Mouse (Mus musculus) cerebellum, postnatal 25 days (tissue): ENCODE results near the gene Rabgef1.
A peak's percentile ranks its signal among the peaks of the same experiment; 100 is the strongest.

ENCODE experiments used
- DNase-seq, 2 experiments: peaks; one replicate each; pipeline ENCODE4 v3.0.0; 2021; ENCODE audit warnings: mixed read lengths in 2 of 2

Gene Rabgef1

GRCm38 (mm10) chr5:130173012-130173411, 1.4 kb downstream of the Rabgef1 start:
- DNase-seq, result no peak

- no peak for DNase-seq
Observed at GRCm38 (mm10) chr5:130177871-130178270, 6.3 kb downstream of the Rabgef1 start.

- DNase-seq, result no peak
Observed at GRCm38 (mm10) chr5:130180362-130180761, 8.8 kb downstream of the Rabgef1 start.

- DNase-seq, result no peak
Observed at GRCm38 (mm10) chr5:130181740-130182540, 10.3 kb downstream of the Rabgef1 start.

GRCm38 (mm10) chr5:130182541-130182821, 10.9 kb downstream of the Rabgef1 start:
- DNase-seq, result no peak

- DNase-seq, result no peak
Observed at GRCm38 (mm10) chr5:130184193-130184856, 12.7 kb downstream of the Rabgef1 start.

- DNase-seq, result no peak
Observed at GRCm38 (mm10) chr5:130185312-130185711, 13.7 kb downstream of the Rabgef1 start.

- peak; percentile 35 to 55 for DNase-seq
Observed at GRCm38 (mm10) chr5:130187383-130187782, 15.8 kb downstream of the Rabgef1 start.

GRCm38 (mm10) chr5:130190909-130191308, 19.3 kb downstream of the Rabgef1 start:
- no peak for DNase-seq

- no peak for DNase-seq
Observed at GRCm38 (mm10) chr5:130191865-130192264, 20.3 kb downstream of the Rabgef1 start.

- DNase-seq, result no peak
Observed at GRCm38 (mm10) chr5:130192356-130192944, 20.9 kb downstream of the Rabgef1 start.

- no peak for DNase-seq
Observed at GRCm38 (mm10) chr5:130193760-130194159, 22.2 kb downstream of the Rabgef1 start.

- DNase-seq, result no peak
Observed at GRCm38 (mm10) chr5:130196307-130196706, 24.7 kb downstream of the Rabgef1 start.

- no peak for DNase-seq
Observed at GRCm38 (mm10) chr5:130197454-130197853, 25.9 kb downstream of the Rabgef1 start.

- no peak for DNase-seq
Observed at GRCm38 (mm10) chr5:130197981-130198380, 26.4 kb downstream of the Rabgef1 start.

- no peak for DNase-seq
Observed at GRCm38 (mm10) chr5:130200233-130201029, 28.8 kb downstream of the Rabgef1 start.

GRCm38 (mm10) chr5:130203948-130204347, 32.4 kb downstream of the Rabgef1 start:
- DNase-seq, result no peak

GRCm38 (mm10) chr5:130204560-130204959, 33.0 kb downstream of the Rabgef1 start:
- no peak for DNase-seq

- no peak for DNase-seq
Observed at GRCm38 (mm10) chr5:130205441-130206023, 33.9 kb downstream of the Rabgef1 start.

- DNase-seq, result no peak
Observed at GRCm38 (mm10) chr5:130207299-130207698, 35.7 kb downstream of the Rabgef1 start.

- DNase-seq, result no peak
Observed at GRCm38 (mm10) chr5:130212956-130213355, 41.4 kb downstream of the Rabgef1 start.

GRCm38 (mm10) chr5:130216781-130217180, 45.2 kb downstream of the Rabgef1 start, which contains the start of gene Tmem248:
Gene Tmem248, plus strand, starts transcription at chr5:130217081.
- DNase-seq, result no peak

- DNase-seq, result no peak
Observed at GRCm38 (mm10) chr5:130217406-130217805, 45.8 kb downstream of the Rabgef1 start.
